12 mouse cellular contexts compared by ENCODE assay signal in genomic region chr10:94519887-94520286, GRCm38 (mm10).
DNase-seq lines count a peak whose midpoint lies in the region; ATAC-seq and TF ChIP-seq lines count a peak whose summit lies in the region.
"Had no signal": no experiment of that assay in that cellular context is flagged by ENCODE, and none has a peak within 500 bp of the region (broad histone marks: within the 10 kb centered on the region; RNA-seq: fewer than 3 reads in every experiment).

No protein-coding gene starts in this region.

- H3K4me3 ChIP-seq in erythroblast, embryonic 14.5 days (replicated peaks) = peak overlapping the region; percentile 32
- H3K4me3 ChIP-seq in left cerebral cortex, adult 2 months = no peak overlapping the region
- H3K4me3 ChIP-seq in G1E (ENCODE audit: low read depth, low read length) = peak overlapping the region; percentile 30; the same call in 1 of the 2 replicates
- no peak overlapping the region for H3K4me3 ChIP-seq in liver, embryonic 15.5 days (replicated peaks)
- H3K4me3 ChIP-seq in cerebellum, adult 2 months (replicated peaks; ENCODE audit: insufficient read depth, low read depth, low read length) = no peak overlapping the region

- H3K9ac ChIP-seq in liver, embryonic 15.5 days = no peak overlapping the region

- H3K4me2 ChIP-seq in liver, embryonic 15.5 days = peak overlapping the region; percentile 15; the same call in 1 of the 2 replicates

- peak overlapping the region; percentile 36; the same call in 1 of the 2 replicates for H3K27ac ChIP-seq in left cerebral cortex, adult 2 months
- H3K27ac ChIP-seq in liver, embryonic 15.5 days (replicated peaks) = no peak overlapping the region
- no peak overlapping the region for H3K27ac ChIP-seq in cerebellum, adult 2 months (ENCODE audit: insufficient read depth, low read length)

- TF ChIP-seq POLR2A in cerebellum, adult 2 months (IDR thresholded peaks at IDR 0.05; ENCODE audit: borderline replicate concordance, insufficient read depth, low read length) = no peak

- peaks cover 41% of the 10 kb centered on the region for H3K27me3 ChIP-seq in erythroblast, embryonic 14.5 days (ENCODE audit: control insufficient read depth)
- no peaks in the 10 kb centered on the region for H3K27me3 ChIP-seq in G1E (ENCODE audit: insufficient read depth, low read length)
- H3K27me3 ChIP-seq in liver, embryonic 15.5 days = peaks cover 39% of the 10 kb centered on the region
- H3K27me3 ChIP-seq in cerebellum, adult 2 months (ENCODE audit: control insufficient read depth, insufficient read depth, low read length) = peaks cover under 1% of the 10 kb centered on the region; the same call in 1 of the 2 replicates

- TF ChIP-seq CTCF in left cerebral cortex, adult 2 months (IDR thresholded peaks at IDR 0.05) = no peak
- TF ChIP-seq CTCF in G1E (IDR thresholded peaks at IDR 0.05; ENCODE audit: low read depth, low read length) = no peak
- no peak for TF ChIP-seq CTCF in cerebellum, adult 2 months (IDR thresholded peaks at IDR 0.05; ENCODE audit: borderline replicate concordance, insufficient read depth, low read depth, low read length)

- WGBS in liver, embryonic 15.5 days (ENCODE audit: insufficient replicate concordance) = 51% methylated on average over 7 of the region's 7 CpGs
- 60% methylated on average over 7 of the region's 7 CpGs for WGBS in cerebellum, adult 2 months

- peaks cover 3% of the 10 kb centered on the region; the same call in 1 of the 2 replicates for H3K9me3 ChIP-seq in erythroblast, embryonic 14.5 days (ENCODE audit: control insufficient read depth, low read length)
- no peaks in the 10 kb centered on the region for H3K9me3 ChIP-seq in G1E (replicated peaks)
- no peaks in the 10 kb centered on the region for H3K9me3 ChIP-seq in liver, embryonic 15.5 days (replicated peaks)

- peaks cover 57% of the 10 kb centered on the region for H3K4me1 ChIP-seq in erythroblast, embryonic 14.5 days (ENCODE audit: control insufficient read depth)
- H3K4me1 ChIP-seq in G1E (ENCODE audit: insufficient read depth, low read depth, low read length) = peaks cover 75% of the 10 kb centered on the region
- peaks cover 61% of the 10 kb centered on the region for H3K4me1 ChIP-seq in liver, embryonic 15.5 days (replicated peaks)
- no peaks in the 10 kb centered on the region for H3K4me1 ChIP-seq in cerebellum, adult 2 months (ENCODE audit: control insufficient read depth, insufficient read depth, low read length)

- no peak for DNase-seq in left cerebral cortex, adult 2 months (ENCODE audit: extremely low spot score in 1 of 2, low spot score in 2 of 2)
- no peak for DNase-seq in left cerebral cortex, postnatal 4 days
- DNase-seq in G1E (ENCODE audit: low spot score) = no peak
- no peak for DNase-seq in left cerebral cortex, adult 11 months (ENCODE audit: low spot score)
- no peak for DNase-seq in cerebellum, adult 2 months
- DNase-seq: B cell, adult 2 months; cerebellum, adult 9-11 months; kidney, adult 8-10 months had no signal

- ATAC-seq in erythroblast, adult 5-6 weeks (replicated peaks; ENCODE audit: low FRiP score, poor library complexity, severe bottlenecking) = no peak
- ATAC-seq in G1E (ENCODE audit: extremely low read depth, insufficient number of reproducible peaks, low FRiP score, poor library complexity, severe bottlenecking) = no peak
- no peak for ATAC-seq in liver, embryonic 15.5 days (ENCODE audit: insufficient read depth)
- ATAC-seq: forebrain, embryonic 16.5 days had no signal

- intact Hi-C loops in left cerebral cortex, adult 2 months (cut with DNase I) = loop anchor here (2.0 kb wide), 1 partner anchor 25 kb away; no protein-coding TSS in a partner anchor
- intact Hi-C loops in left cerebral cortex, postnatal 4 days (cut with DNase I) = loop anchor here (10.0 kb wide), 1 partner anchor 95 kb away; no protein-coding TSS in a partner anchor

- H3K36me3 ChIP-seq in erythroblast, embryonic 14.5 days (ENCODE audit: control insufficient read depth) = no peaks in the 10 kb centered on the region
- H3K36me3 ChIP-seq in G1E (replicated peaks) = peaks cover 18% of the 10 kb centered on the region
- no peaks in the 10 kb centered on the region for H3K36me3 ChIP-seq in liver, embryonic 15.5 days (replicated peaks)

Comparison
In these comparisons a context has a peak if more than half of its experiments do, and no peak if none do; other contexts are left out.
1. H3K4me3 ChIP-seq: peak in erythroblast, embryonic 14.5 days (single experiment) and G1E (single experiment); none in left cerebral cortex, adult 2 months (single experiment), liver, embryonic 15.5 days (single experiment) and cerebellum, adult 2 months (single experiment).